Mouse (Mus musculus): ENCODE measurements around the gene Maip1. TPM values are rescaled to one million over a fixed set of nuclear protein-coding genes. Genes with fewer than 3 reads are reported as not detected.

Gene Maip1
- total RNA-seq, 2 experiments from 2014 or later, result 12.1 to 12.5 TPM

DNA sequence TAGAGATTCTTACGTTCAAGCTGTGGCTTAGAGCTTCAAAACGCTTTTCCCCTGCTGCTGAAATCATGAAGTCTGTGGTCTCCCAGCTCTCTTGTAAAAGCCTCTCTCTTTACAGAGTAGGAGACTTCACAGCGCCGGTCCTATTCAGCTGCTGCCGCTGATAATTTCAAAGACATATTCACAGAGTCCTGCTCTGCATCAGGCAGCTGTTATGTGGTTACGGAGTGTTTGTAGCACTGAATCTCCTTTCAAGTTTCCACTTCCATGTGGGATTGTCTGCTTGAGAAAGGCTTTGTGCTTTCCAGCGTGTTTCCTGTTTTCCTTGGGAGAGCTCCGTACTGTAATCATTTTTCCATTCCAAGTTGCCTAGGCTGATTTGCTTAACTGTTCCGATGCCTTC, 30.8 kb downstream of the Maip1 start:
- H3K27ac ChIP-seq, result peak overlapping the region; percentile 19
- DNase-seq (ENCODE audit: low spot score in 2 of 2), result peak in 1 of 2 experiments; percentile 9

GRCm38 (mm10) chr1:57439026-57439425, 32.9 kb downstream of the Maip1 start:
- H3K27ac ChIP-seq, result no peak overlapping the region
- H3K4me3 ChIP-seq, result no peak overlapping the region
- TF ChIP-seq CTCF (conservative IDR thresholded peaks at IDR 0.05), result no peak
- no peak for DNase-seq (ENCODE audit: low spot score in 2 of 2)

More for the DNA sequence above, 30.8 kb downstream of the Maip1 start:
- no peak for TF ChIP-seq CTCF (conservative IDR thresholded peaks at IDR 0.05)
- H3K4me3 ChIP-seq, result peak overlapping the region; percentile 25

DNA sequence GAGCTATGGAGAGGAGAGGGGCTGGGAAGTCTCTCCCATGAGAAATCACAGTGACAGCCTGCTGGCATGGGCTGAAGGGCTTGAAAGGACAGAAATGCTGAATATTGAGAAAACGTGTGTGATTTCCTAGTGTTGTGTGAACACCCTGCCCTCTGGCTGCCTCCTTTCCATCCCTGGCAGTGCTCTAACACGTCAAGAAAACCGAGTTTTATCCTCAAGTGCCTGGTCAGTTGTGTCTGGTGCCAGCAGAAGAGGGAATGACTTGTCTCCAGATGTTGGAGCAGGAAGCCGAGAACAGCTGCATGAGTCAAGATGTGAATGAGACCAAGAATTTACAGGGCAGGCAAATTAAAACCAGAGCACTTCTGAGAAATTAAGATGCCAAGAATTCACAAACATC, 34.6 kb downstream of the Maip1 start:
- TF ChIP-seq CTCF (conservative IDR thresholded peaks at IDR 0.05), result no peak
- H3K4me3 ChIP-seq, result no peak overlapping the region
- H3K27ac ChIP-seq, result no peak overlapping the region
- no peak for DNase-seq (ENCODE audit: low spot score in 2 of 2)

DNA sequence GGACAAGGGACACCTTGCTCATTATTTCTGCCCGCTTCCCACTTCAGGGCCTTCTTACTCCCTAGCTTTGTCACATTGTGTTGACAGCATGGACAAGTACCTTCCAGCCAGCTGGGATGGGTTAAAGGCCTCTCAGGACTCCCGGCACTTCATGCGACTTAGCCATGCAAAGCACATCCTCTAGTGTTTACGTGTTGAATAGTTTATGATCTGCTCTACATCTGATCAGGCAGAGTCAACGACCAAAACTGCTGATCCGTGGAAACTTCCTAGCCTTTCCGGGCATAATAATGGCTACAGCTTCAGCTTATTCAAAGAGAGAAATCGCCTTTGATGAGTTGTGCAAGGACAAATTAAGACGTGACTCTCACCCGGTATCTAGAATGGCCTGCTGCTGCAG, 39.6 kb downstream of the Maip1 start:
- Histone ChIP-seq H3K4me3 (no peak overlapping the region), H3K27ac (no peak overlapping the region)
- TF ChIP-seq CTCF (conservative IDR thresholded peaks at IDR 0.05), result no peak
- no peak for DNase-seq (ENCODE audit: low spot score in 2 of 2)

DNA sequence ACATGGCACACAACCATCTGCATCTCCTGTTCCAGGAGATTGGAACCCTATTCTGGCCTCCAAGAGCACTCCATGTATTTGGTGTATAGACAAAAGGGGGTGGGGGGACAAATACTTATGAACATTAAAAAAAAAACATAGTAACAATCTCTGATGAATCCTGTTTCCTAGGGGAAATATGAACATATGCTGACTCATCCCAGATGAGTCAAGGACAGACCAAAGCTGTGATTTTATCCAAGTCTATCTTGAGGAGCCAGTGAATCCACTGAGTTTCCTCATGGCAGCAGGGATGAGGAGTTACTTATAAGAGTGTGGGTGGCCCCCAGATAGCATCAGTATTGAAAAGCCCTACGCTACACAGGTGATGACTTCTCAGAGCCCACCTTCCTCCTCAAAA, 44.1 kb downstream of the Maip1 start:
- no peak for TF ChIP-seq CTCF (conservative IDR thresholded peaks at IDR 0.05)
- no peak overlapping the region for H3K27ac ChIP-seq
- H3K4me3 ChIP-seq, result no peak overlapping the region
- DNase-seq (ENCODE audit: low spot score in 2 of 2), result no peak

DNA sequence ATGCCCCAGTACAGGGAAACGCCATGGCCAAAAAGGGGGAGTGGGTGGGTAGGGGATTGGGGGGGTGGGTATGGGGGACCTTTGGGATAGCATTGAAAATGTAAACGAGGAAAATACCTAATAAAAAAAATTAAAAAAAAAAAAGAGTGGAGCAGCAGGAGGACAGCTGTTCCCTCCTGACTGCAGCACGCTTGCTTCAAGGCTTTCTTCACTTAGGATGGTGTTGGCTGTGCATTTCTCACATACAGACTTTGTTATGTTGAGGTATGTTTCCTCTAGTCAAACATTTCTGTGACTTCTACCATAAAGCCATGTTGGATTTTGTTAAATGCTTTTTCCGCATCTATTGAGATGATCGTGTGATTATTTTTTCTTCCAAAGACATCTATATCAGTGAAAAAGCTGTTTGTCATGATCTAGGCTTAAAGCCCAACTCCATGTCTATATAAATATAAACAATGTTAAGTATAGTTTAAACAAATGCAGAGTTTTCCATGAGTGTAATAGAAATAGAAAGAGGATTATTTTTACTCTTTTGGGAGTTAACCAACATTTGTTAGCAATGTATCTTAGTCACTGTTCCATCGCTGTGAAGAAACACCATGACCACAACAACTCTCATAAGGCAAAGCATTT, 54.3 kb downstream of the Maip1 start:
- TF ChIP-seq CTCF (conservative IDR thresholded peaks at IDR 0.05), result no peak
- Histone ChIP-seq H3K27ac (no peak overlapping the region), H3K4me3 (no peak overlapping the region)
- no peak for DNase-seq (ENCODE audit: low spot score in 2 of 2)

Other genes starting within 250 kb of the Maip1 start
- 10 to 100 TPM; 22.2 to 24.5 TPM for gene 1700066M21Rik, start 28.7 kb upstream of the Maip1 start, total RNA-seq (2021)
- 10 to 100 TPM; 23.8 to 25.9 TPM for gene Tyw5, start 773 bp downstream of the Maip1 start, total RNA-seq (2021)

All from layer of hippocampus, adult 2 months (tissue).